Mouse (Mus musculus): ENCODE measurements around the gene 1700025G04Rik.

1700025G04Rik gene

GRCm38 (mm10) chr1:152090018-152090553, at the start of gene 1700025G04Rik:
1700025G04Rik (minus strand) TSS chr1:152090125.
- DNase-seq (ENCODE audit: low spot score) = peak; percentile 54

GRCm38 (mm10) chr1:152139496-152139895, 49.6 kb upstream of the 1700025G04Rik start:
- DNase-seq (ENCODE audit: low spot score) = no peak

- DNase-seq (ENCODE audit: low spot score) = peak; percentile 77
These were observed 40.3 kb upstream of the 1700025G04Rik start for GRCm38 (mm10) chr1:152130029-152130727.

DNA sequence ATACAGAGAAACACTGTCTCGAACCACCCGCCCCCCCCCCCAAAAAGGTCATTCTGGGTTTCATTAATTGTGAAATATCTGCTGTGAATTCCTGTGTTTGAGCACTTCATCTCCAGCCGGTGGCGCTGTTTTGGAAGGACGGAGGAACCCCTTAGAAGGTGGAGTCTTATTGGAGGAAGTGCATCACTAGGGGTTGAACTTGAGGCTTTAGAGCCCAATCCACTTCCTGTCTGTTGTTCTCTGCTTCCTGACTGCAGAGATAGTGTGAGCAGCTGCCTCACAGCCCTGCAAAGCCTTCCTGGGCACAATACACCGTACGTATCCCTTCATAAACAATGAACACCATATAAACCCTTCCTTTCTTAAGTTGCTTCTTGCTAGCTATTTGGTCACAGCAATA, 35.5 kb upstream of the 1700025G04Rik start:
- no peak for DNase-seq (ENCODE audit: low spot score)

GRCm38 (mm10) chr1:152110123-152110522, 20.2 kb upstream of the 1700025G04Rik start:
- no peak for DNase-seq (ENCODE audit: low spot score)

GRCm38 (mm10) chr1:152106136-152106535, 16.2 kb upstream of the 1700025G04Rik start:
- no peak for DNase-seq (ENCODE audit: low spot score)

- no peak for DNase-seq (ENCODE audit: low spot score)
These were observed 15.3 kb upstream of the 1700025G04Rik start for GRCm38 (mm10) chr1:152105246-152105645.

DNA sequence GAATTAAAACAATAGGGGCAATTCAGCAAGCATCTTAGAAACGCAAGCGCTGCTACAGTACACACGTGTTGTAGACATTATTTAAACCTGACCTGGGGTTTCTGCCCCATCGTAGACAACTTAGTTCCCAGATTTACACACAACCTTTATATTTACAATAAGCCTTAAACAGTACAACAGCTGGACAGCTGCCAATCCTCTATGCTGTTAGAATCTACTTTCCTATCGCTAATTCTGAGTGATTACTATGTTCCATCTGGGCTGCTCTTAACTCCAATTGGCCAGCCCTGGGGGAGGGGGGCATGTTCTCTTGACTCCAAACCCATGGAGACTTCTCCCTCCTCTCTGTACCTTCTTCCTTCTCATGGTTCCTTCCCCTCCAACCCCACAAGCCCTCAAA, 11.8 kb upstream of the 1700025G04Rik start:
- DNase-seq (ENCODE audit: low spot score) = no peak

GRCm38 (mm10) chr1:152096045-152096444, 6.1 kb upstream of the 1700025G04Rik start:
- DNase-seq (ENCODE audit: low spot score) = no peak

- peak; percentile 7 for DNase-seq (ENCODE audit: low spot score)
These were observed 930 bp upstream of the 1700025G04Rik start for GRCm38 (mm10) chr1:152090564-152091545.

DNA sequence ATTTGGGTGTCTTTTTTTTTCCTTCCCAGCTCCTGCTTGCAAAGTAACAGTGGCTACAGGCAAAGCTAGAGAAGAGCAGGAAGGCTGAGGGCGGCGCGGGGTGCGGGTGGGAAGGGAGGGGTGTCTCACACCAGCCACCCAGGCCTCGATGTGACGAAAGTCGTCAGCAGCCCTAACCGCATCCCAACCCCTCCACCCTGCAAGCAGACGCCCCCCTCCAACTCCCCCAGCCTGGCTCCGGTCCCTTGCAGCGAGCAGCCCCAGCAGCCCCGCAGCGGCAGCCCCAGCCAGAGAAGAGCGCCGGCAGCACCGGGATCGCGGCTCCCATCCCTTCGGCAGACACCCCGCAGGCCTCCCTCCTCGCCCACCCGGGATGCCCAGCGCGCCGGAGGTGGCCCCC, 399 bp downstream of the 1700025G04Rik start:
- peak; percentile 8 for DNase-seq (ENCODE audit: low spot score)

- DNase-seq (ENCODE audit: low spot score) = peak; percentile 9
These were observed 1.0 kb downstream of the 1700025G04Rik start for GRCm38 (mm10) chr1:152088791-152089401.

GRCm38 (mm10) chr1:152088030-152088429, 1.9 kb downstream of the 1700025G04Rik start:
- DNase-seq (ENCODE audit: low spot score) = no peak

- no peak for DNase-seq (ENCODE audit: low spot score)
These were observed 3.0 kb downstream of the 1700025G04Rik start for GRCm38 (mm10) chr1:152086951-152087350.

DNA sequence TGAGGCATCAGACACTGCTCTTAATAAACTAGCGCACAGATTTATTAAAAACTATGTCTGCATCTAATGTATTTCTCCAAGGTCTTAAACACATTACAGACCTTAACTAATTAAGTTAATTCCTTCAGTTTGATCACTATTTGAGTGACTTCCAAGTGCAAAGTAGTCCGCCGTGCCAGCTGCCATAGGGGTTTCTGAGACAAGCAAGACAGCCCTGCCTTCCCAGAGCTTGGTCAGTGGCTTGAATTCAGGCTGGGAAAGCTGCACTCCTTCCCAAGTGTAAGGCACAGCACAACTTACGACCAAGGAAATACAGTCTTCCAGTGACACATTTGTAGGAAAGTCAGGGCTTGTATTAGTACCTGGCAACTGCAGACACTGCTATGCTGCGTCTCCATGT, 4.4 kb downstream of the 1700025G04Rik start:
- DNase-seq (ENCODE audit: low spot score) = no peak

GRCm38 (mm10) chr1:152084638-152085345, 5.1 kb downstream of the 1700025G04Rik start:
- no peak for DNase-seq (ENCODE audit: low spot score)

- DNase-seq (ENCODE audit: low spot score) = no peak
These were observed 7.8 kb downstream of the 1700025G04Rik start for GRCm38 (mm10) chr1:152081954-152082711.

DNA sequence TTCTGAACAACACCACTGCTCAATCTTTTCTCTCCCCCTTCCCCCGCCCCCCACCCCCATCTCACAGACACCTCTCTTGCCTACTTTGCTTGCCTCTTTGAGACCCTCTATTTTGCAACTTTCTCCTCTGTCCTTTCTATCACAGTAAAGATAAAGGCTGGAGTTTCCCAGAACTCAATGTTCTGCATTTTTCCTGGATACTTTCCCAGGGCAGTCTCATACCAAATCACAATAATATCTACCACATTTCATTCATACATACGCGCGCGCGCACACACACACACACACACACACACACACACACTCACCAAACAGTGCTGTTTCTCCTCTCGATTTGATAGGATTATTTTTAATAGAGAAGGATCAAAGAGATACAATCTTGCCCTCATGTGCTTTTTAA, 8.8 kb downstream of the 1700025G04Rik start:
- DNase-seq (ENCODE audit: low spot score) = no peak

DNA sequence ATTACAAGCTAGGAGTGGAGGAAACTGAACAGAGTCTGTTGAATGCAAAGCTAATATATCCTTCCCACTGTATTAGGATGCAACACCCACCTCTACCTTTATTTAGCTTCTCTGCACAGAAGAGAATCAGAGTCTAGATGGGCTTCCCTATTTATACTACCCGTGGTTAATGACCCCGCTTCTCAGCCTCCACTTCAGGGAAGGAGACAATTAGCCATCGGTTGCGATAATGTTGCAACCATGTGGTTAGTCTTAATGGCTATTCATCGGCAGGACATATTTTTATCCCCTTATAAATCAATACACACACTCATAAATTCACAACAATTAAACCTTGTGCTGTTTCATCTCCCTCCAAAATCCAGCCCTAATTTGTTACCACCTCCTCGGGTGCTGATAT, 9.7 kb downstream of the 1700025G04Rik start:
- DNase-seq (ENCODE audit: low spot score) = no peak

- DNase-seq (ENCODE audit: low spot score) = no peak
These were observed 12.7 kb downstream of the 1700025G04Rik start for GRCm38 (mm10) chr1:152077171-152077715.
